Mouse (Mus musculus): ENCODE results near the gene Anks1.

Gene Anks1

GRCm38 (mm10) chr17:28025541-28025961 is 116.4 kb downstream of the Anks1 start:
- DNase-seq, result no peak

- peak; percentile 52 for DNase-seq
Observed at GRCm38 (mm10) chr17:28026111-28026872, 117.2 kb downstream of the Anks1 start.

- no peak for DNase-seq
Observed at GRCm38 (mm10) chr17:28027197-28027596, 118.1 kb downstream of the Anks1 start.

GRCm38 (mm10) chr17:28028236-28028635 is 119.1 kb downstream of the Anks1 start:
- DNase-seq, result no peak

GRCm38 (mm10) chr17:28029308-28029707 is 120.2 kb downstream of the Anks1 start:
- no peak for DNase-seq

- DNase-seq, result no peak
Observed at GRCm38 (mm10) chr17:28030446-28030845, 121.3 kb downstream of the Anks1 start.

GRCm38 (mm10) chr17:28031281-28031941 is 122.3 kb downstream of the Anks1 start:
- no peak for DNase-seq

- DNase-seq, result no peak
Observed at GRCm38 (mm10) chr17:28032219-28032618, 123.1 kb downstream of the Anks1 start.

- no peak for DNase-seq
Observed at GRCm38 (mm10) chr17:28033046-28033580, 124.0 kb downstream of the Anks1 start.

- DNase-seq, result no peak
Observed at GRCm38 (mm10) chr17:28034986-28035385, 125.9 kb downstream of the Anks1 start.

- peak; percentile 28 for DNase-seq
Observed at GRCm38 (mm10) chr17:28036813-28037756, 128.0 kb downstream of the Anks1 start.

- DNase-seq, result peak; percentile 29
Observed at GRCm38 (mm10) chr17:28040620-28041019, 131.5 kb downstream of the Anks1 start.

GRCm38 (mm10) chr17:28041298-28041697 is 132.2 kb downstream of the Anks1 start:
- DNase-seq, result no peak

GRCm38 (mm10) chr17:28042299-28042771 is 133.2 kb downstream of the Anks1 start:
- DNase-seq, result peak; percentile 59

GRCm38 (mm10) chr17:28047017-28047416 is 137.9 kb downstream of the Anks1 start:
- no peak for DNase-seq

GRCm38 (mm10) chr17:28047520-28047919 is 138.4 kb downstream of the Anks1 start:
- no peak for DNase-seq

- DNase-seq, result peak; percentile 34
Observed at GRCm38 (mm10) chr17:28048425-28048824, 139.3 kb downstream of the Anks1 start.

- no peak for DNase-seq
Observed at GRCm38 (mm10) chr17:28050210-28050609, 141.1 kb downstream of the Anks1 start.

GRCm38 (mm10) chr17:28052293-28052863 is 143.3 kb downstream of the Anks1 start:
- DNase-seq, result no peak

GRCm38 (mm10) chr17:28058346-28058745 is 149.2 kb downstream of the Anks1 start:
- DNase-seq, result no peak

- DNase-seq, result no peak
Observed at GRCm38 (mm10) chr17:28060681-28061080, 151.6 kb downstream of the Anks1 start.

GRCm38 (mm10) chr17:28061472-28061871 is 152.4 kb downstream of the Anks1 start:
- peak; percentile 44 for DNase-seq

Data from right cerebral cortex, postnatal 4 days (tissue).